Mouse (Mus musculus): ENCODE measurements around the gene Cd3e. TPM values are rescaled to one million over a fixed set of nuclear protein-coding genes. Genes with fewer than 3 reads are reported as not detected.

The Cd3e gene
- polyA plus RNA-seq (2012; ENCODE audit: low replicate concordance) = 155 and 161 TPM in 2 replicates

GRCm38 (mm10) chr9:45009180-45010078 is at the start of gene Cd3e:
TSS of gene Cd3e (minus strand) at chr9:45009627.

GRCm38 (mm10) chr9:45055082-45055713 is 45.8 kb upstream of the Cd3e start, which contains the start of gene Mpzl3:
TSS of gene Mpzl3 (plus strand) at chr9:45055186.

GRCm38 (mm10) chr9:45039499-45039898 is 30.1 kb upstream of the Cd3e start, which contains the start of gene Mpzl2:
TSS of gene Mpzl2 (plus strand) at chr9:45039799.

GRCm38 (mm10) chr9:44981676-44982075 is 27.8 kb downstream of the Cd3e start, which contains the start of gene Cd3d:
TSS of gene Cd3d (plus strand) at chr9:44981786.

GRCm38 (mm10) chr9:44980242-44980641 is 29.2 kb downstream of the Cd3e start, which contains the start of gene Cd3g:
TSS of gene Cd3g (minus strand) at chr9:44980431.

GRCm38 (mm10) chr9:44965126-44965832 is 44.1 kb downstream of the Cd3e start, which contains the start of gene Ube4a:
TSS of gene Ube4a (minus strand) at chr9:44965600.

Other genes with a start within 250 kb of the Cd3e start
- 12.1 and 14.0 TPM in 2 replicates for gene Arcn1, start 241.8 kb downstream of the Cd3e start, polyA plus RNA-seq (2012; ENCODE audit: low replicate concordance)
- gene Ift46, start 241.7 kb downstream of the Cd3e start, polyA plus RNA-seq (2012; ENCODE audit: low replicate concordance) = 4.1 and 4.6 TPM in 2 replicates
- gene Tmem25, start 210.3 kb downstream of the Cd3e start, polyA plus RNA-seq (2012; ENCODE audit: low replicate concordance) = 0.31 TPM in 1 of 2 replicates, not detected in the other
- 0.58 and 0.75 TPM in 2 replicates for gene Ttc36, start 206.6 kb downstream of the Cd3e start, polyA plus RNA-seq (2012; ENCODE audit: low replicate concordance)
- gene Kmt2a, start 128.3 kb downstream of the Cd3e start, polyA plus RNA-seq (2012; ENCODE audit: low replicate concordance) = 36.9 and 80.5 TPM in 2 replicates
- gene Atp5l, start 88.9 kb downstream of the Cd3e start, polyA plus RNA-seq (2012; ENCODE audit: low replicate concordance) = 46.5 and 90.7 TPM in 2 replicates
- 4.8 TPM in 2 replicates for gene Ube4a, start 44.0 kb downstream of the Cd3e start, polyA plus RNA-seq (2012; ENCODE audit: low replicate concordance)
- gene Cd3g, start 29.2 kb downstream of the Cd3e start, polyA plus RNA-seq (2012; ENCODE audit: low replicate concordance) = 12.9 and 22.2 TPM in 2 replicates
- gene Cd3d, start 27.8 kb downstream of the Cd3e start, polyA plus RNA-seq (2012; ENCODE audit: low replicate concordance) = 2.7 and 3.6 TPM in 2 replicates
- 0.10 and 0.12 TPM in 2 replicates for gene Mpzl2, start 30.2 kb upstream of the Cd3e start, polyA plus RNA-seq (2012; ENCODE audit: low replicate concordance)
- 0.65 and 0.68 TPM in 2 replicates for gene Mpzl3, start 45.6 kb upstream of the Cd3e start, polyA plus RNA-seq (2012; ENCODE audit: low replicate concordance)
- 3.9 and 4.2 TPM in 2 replicates for gene Jaml, start 69.6 kb upstream of the Cd3e start, polyA plus RNA-seq (2012; ENCODE audit: low replicate concordance)
- 0.48 and 0.70 TPM in 2 replicates for gene Scn2b, start 108.2 kb upstream of the Cd3e start, polyA plus RNA-seq (2012; ENCODE audit: low replicate concordance)
- gene Scn4b, start 128.8 kb upstream of the Cd3e start, polyA plus RNA-seq (2012; ENCODE audit: low replicate concordance) = 0.27 and 0.53 TPM in 2 replicates
- gene BC049352, start 172.4 kb upstream of the Cd3e start, polyA plus RNA-seq (2012; ENCODE audit: low replicate concordance) = 0.19 TPM in 1 of 2 replicates, not detected in the other
- gene Tmprss4, start 194.5 kb upstream of the Cd3e start, polyA plus RNA-seq (2012; ENCODE audit: low replicate concordance) = 0.10 TPM in 1 of 2 replicates, not detected in the other

Data from hematopoietic multipotent progenitor cell, adult 10-12 weeks (in vitro differentiated cells).